Mouse (Mus musculus): Measurements from ENCODE around the gene Itga2. TPM values are rescaled to one million over a fixed set of nuclear protein-coding genes. Genes with fewer than 3 reads are reported as not detected.
A peak's percentile ranks its signal among the peaks of the same experiment; 100 is the strongest.

Gene Itga2
- polyA plus RNA-seq, 1 experiment from 2014 or later = 1.9 TPM

GRCm38 (mm10) chr13:114923331-114923730 is 8.6 kb downstream of the Itga2 start:
- Histone ChIP-seq H3K36me3 (ENCODE audit: control insufficient read depth, insufficient read depth) (no peaks in the 10 kb centered on the region), H3K4me2 (ENCODE audit: low read depth, low read length) (peak overlapping the region; percentile 4; the same call in 1 of the 2 replicates), H3K9me3 (replicated peaks; ENCODE audit: control insufficient read depth, low read length) (no peaks in the 10 kb centered on the region; the same call in 1 of the 2 replicates), H3K4me3 (ENCODE audit: low read length) (no peak overlapping the region), H3K27ac (ENCODE audit: low read length) (no peak overlapping the region; the same call in 1 of the 2 replicates), H3K4me1 (ENCODE audit: control insufficient read depth, insufficient read depth, low read length) (peaks cover 4% of the 10 kb centered on the region), H3K9ac (ENCODE audit: low read length) (no peak overlapping the region), H3K27me3 (ENCODE audit: control insufficient read depth, insufficient read depth, low read length) (no peaks in the 10 kb centered on the region)
- 46% methylated on average over 9 of the region's 9 CpGs for WGBS
- ATAC-seq (replicated peaks; ENCODE audit: extremely low read depth, insufficient read depth, low FRiP score) = no peak

- Histone ChIP-seq H3K27me3 (ENCODE audit: control insufficient read depth, insufficient read depth, low read length) (no peaks in the 10 kb centered on the region), H3K4me1 (ENCODE audit: control insufficient read depth, insufficient read depth, low read length) (peaks cover 8% of the 10 kb centered on the region), H3K36me3 (ENCODE audit: control insufficient read depth, insufficient read depth) (no peaks in the 10 kb centered on the region), H3K4me3 (ENCODE audit: low read length) (no peak overlapping the region), H3K27ac (ENCODE audit: low read length) (no peak overlapping the region), H3K9me3 (replicated peaks; ENCODE audit: control insufficient read depth, low read length) (no peaks in the 10 kb centered on the region; the same call in 1 of the 2 replicates), H3K4me2 (ENCODE audit: low read depth, low read length) (no peak overlapping the region), H3K9ac (ENCODE audit: low read length) (no peak overlapping the region)
- 56% methylated on average over 5 of the region's 5 CpGs for WGBS
- ATAC-seq (replicated peaks; ENCODE audit: extremely low read depth, insufficient read depth, low FRiP score) = peak; percentile 41; the same call in 1 of the 2 replicates
These were observed 16.1 kb downstream of the Itga2 start for GRCm38 (mm10) chr13:114915767-114916166.

- no peak for ATAC-seq (replicated peaks; ENCODE audit: extremely low read depth, insufficient read depth, low FRiP score)
- Histone ChIP-seq H3K9ac (ENCODE audit: low read length) (no peak overlapping the region), H3K27ac (ENCODE audit: low read length) (no peak overlapping the region), H3K27me3 (ENCODE audit: control insufficient read depth, insufficient read depth, low read length) (no peaks in the 10 kb centered on the region), H3K4me3 (ENCODE audit: low read length) (no peak overlapping the region), H3K4me1 (ENCODE audit: control insufficient read depth, insufficient read depth, low read length) (peaks cover 8% of the 10 kb centered on the region), H3K4me2 (ENCODE audit: low read depth, low read length) (no peak overlapping the region), H3K9me3 (replicated peaks; ENCODE audit: control insufficient read depth, low read length) (no peaks in the 10 kb centered on the region; the same call in 1 of the 2 replicates), H3K36me3 (ENCODE audit: control insufficient read depth, insufficient read depth) (no peaks in the 10 kb centered on the region)
- WGBS = 71% methylated on average over 4 of the region's 4 CpGs
These were observed 16.9 kb downstream of the Itga2 start for GRCm38 (mm10) chr13:114914963-114915362.

DNA sequence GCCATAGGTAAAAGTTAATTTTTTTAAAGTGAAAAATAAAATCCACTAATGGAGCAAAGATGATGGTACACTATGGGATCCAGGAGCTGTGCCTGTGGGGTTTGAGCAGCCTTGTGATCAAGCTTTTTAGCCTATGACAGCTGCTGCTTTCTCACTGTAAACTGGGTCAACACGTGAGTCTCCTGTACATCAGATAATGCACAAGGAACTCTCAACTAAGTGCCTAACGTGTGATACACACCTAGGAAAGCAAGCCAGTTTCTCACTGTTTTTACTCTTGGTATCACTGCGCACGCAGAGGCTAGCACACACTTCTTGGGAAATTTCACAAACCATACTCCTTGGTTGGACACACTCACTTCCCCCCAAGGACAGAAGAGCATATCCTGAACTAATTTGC is 17.3 kb downstream of the Itga2 start:
- no peak for ATAC-seq (replicated peaks; ENCODE audit: extremely low read depth, insufficient read depth, low FRiP score)
- Histone ChIP-seq H3K4me3 (ENCODE audit: low read length) (no peak overlapping the region), H3K36me3 (ENCODE audit: control insufficient read depth, insufficient read depth) (no peaks in the 10 kb centered on the region), H3K4me2 (ENCODE audit: low read depth, low read length) (no peak overlapping the region), H3K27me3 (ENCODE audit: control insufficient read depth, insufficient read depth, low read length) (no peaks in the 10 kb centered on the region), H3K27ac (ENCODE audit: low read length) (no peak overlapping the region), H3K4me1 (ENCODE audit: control insufficient read depth, insufficient read depth, low read length) (peaks cover 8% of the 10 kb centered on the region), H3K9me3 (replicated peaks; ENCODE audit: control insufficient read depth, low read length) (no peaks in the 10 kb centered on the region), H3K9ac (ENCODE audit: low read length) (no peak overlapping the region)
- WGBS = 76% methylated on average over 4 of the region's 4 CpGs

GRCm38 (mm10) chr13:114910629-114911028 is 21.3 kb downstream of the Itga2 start:
- H3K9me3 ChIP-seq (replicated peaks; ENCODE audit: control insufficient read depth, low read length) = no peaks in the 10 kb centered on the region
- no peak overlapping the region for H3K4me2 ChIP-seq (ENCODE audit: low read depth, low read length)
- no peaks in the 10 kb centered on the region for H3K27me3 ChIP-seq (ENCODE audit: control insufficient read depth, insufficient read depth, low read length)
- no peaks in the 10 kb centered on the region for H3K4me1 ChIP-seq (ENCODE audit: control insufficient read depth, insufficient read depth, low read length)
- 76% methylated on average over 9 of the region's 9 CpGs for WGBS
- no peak overlapping the region for H3K9ac ChIP-seq (ENCODE audit: low read length)
- no peaks in the 10 kb centered on the region for H3K36me3 ChIP-seq (ENCODE audit: control insufficient read depth, insufficient read depth)
- ATAC-seq (replicated peaks; ENCODE audit: extremely low read depth, insufficient read depth, low FRiP score) = no peak
- H3K27ac ChIP-seq (ENCODE audit: low read length) = no peak overlapping the region
- no peak overlapping the region for H3K4me3 ChIP-seq (ENCODE audit: low read length)

- WGBS = 85% methylated on average over 5 of the region's 5 CpGs
- Histone ChIP-seq H3K27me3 (ENCODE audit: control insufficient read depth, insufficient read depth, low read length) (no peaks in the 10 kb centered on the region), H3K9ac (ENCODE audit: low read length) (no peak overlapping the region), H3K4me1 (ENCODE audit: control insufficient read depth, insufficient read depth, low read length) (no peaks in the 10 kb centered on the region), H3K4me2 (ENCODE audit: low read depth, low read length) (no peak overlapping the region), H3K4me3 (ENCODE audit: low read length) (no peak overlapping the region), H3K27ac (ENCODE audit: low read length) (no peak overlapping the region), H3K36me3 (ENCODE audit: control insufficient read depth, insufficient read depth) (no peaks in the 10 kb centered on the region), H3K9me3 (replicated peaks; ENCODE audit: control insufficient read depth, low read length) (no peaks in the 10 kb centered on the region)
- no peak for ATAC-seq (replicated peaks; ENCODE audit: extremely low read depth, insufficient read depth, low FRiP score)
These were observed 22.4 kb downstream of the Itga2 start for GRCm38 (mm10) chr13:114909514-114909913.

GRCm38 (mm10) chr13:114907876-114908275 is 24.0 kb downstream of the Itga2 start:
- Histone ChIP-seq H3K9me3 (replicated peaks; ENCODE audit: control insufficient read depth, low read length) (no peaks in the 10 kb centered on the region), H3K36me3 (ENCODE audit: control insufficient read depth, insufficient read depth) (no peaks in the 10 kb centered on the region), H3K9ac (ENCODE audit: low read length) (no peak overlapping the region), H3K4me1 (ENCODE audit: control insufficient read depth, insufficient read depth, low read length) (no peaks in the 10 kb centered on the region), H3K4me3 (ENCODE audit: low read length) (no peak overlapping the region), H3K27me3 (ENCODE audit: control insufficient read depth, insufficient read depth, low read length) (no peaks in the 10 kb centered on the region), H3K27ac (ENCODE audit: low read length) (no peak overlapping the region), H3K4me2 (ENCODE audit: low read depth, low read length) (no peak overlapping the region)
- 72% methylated on average over 4 of the region's 4 CpGs for WGBS
- ATAC-seq (replicated peaks; ENCODE audit: extremely low read depth, insufficient read depth, low FRiP score) = no peak

DNA sequence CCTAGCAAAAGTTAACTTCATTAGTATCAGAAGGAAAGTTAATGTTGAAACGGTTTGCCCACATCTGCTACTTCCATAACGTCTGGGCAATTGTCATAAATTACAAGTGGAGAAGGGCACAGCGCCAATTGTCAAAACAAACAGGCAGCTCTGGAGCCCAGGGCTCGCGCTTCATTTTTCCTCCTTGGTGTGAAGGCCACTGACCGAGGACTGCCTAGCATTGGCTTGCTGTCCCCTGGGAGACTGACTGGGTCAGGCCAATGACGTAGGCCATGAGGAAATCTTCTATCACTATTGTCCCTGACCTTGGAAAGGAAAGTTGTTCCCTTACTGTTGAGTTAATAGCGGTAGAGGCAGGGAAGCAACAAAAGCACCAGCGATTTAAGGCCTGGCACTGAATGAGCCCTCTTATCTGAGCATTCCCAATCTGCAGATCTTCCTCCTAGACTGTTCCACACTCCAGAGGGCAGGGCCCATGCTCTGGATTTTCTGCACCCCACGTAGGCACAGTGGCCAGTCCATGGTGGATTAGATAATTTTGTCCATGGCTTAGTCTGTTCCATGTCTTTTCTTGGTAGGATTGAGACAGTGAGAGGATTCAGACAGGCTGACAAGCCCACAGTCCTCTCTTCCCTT is 35.0 kb downstream of the Itga2 start:
- Histone ChIP-seq H3K9ac (ENCODE audit: low read length) (no peak overlapping the region), H3K4me1 (ENCODE audit: control insufficient read depth, insufficient read depth, low read length) (peaks cover 14% of the 10 kb centered on the region), H3K9me3 (replicated peaks; ENCODE audit: control insufficient read depth, low read length) (no peaks in the 10 kb centered on the region), H3K27me3 (ENCODE audit: control insufficient read depth, insufficient read depth, low read length) (no peaks in the 10 kb centered on the region), H3K27ac (ENCODE audit: low read length) (peak overlapping the region; percentile 74), H3K36me3 (ENCODE audit: control insufficient read depth, insufficient read depth) (no peaks in the 10 kb centered on the region), H3K4me3 (ENCODE audit: low read length) (no peak overlapping the region), H3K4me2 (ENCODE audit: low read depth, low read length) (no peak overlapping the region)
- 41% methylated on average over 10 of the region's 10 CpGs for WGBS
- ATAC-seq (replicated peaks; ENCODE audit: extremely low read depth, insufficient read depth, low FRiP score) = peak; percentile 80

DNA sequence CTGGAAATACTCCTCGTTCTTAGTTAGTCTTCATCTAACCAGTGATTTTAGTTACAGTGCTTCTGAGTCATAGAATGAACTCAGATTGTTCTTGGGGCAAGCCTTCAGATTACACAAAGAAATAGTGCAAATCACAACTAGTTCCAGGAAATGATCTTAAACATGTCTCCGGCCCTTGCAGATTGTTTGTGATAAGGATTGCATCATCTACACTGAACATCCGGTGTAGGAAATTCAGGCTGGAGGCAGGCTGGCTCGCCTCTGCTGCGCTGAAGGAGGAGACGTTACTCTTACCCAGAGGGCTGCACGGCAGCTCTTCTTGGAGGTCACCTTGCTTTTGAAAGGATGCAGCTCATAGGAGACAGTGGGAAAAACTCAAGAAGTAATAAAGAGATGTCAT is 36.0 kb downstream of the Itga2 start:
- WGBS = 46% methylated on average over 7 of the region's 7 CpGs
- no peak overlapping the region for H3K4me3 ChIP-seq (ENCODE audit: low read length)
- ATAC-seq (replicated peaks; ENCODE audit: extremely low read depth, insufficient read depth, low FRiP score) = peak; percentile 65; the same call in 1 of the 2 replicates
- no peak overlapping the region for H3K9ac ChIP-seq (ENCODE audit: low read length)
- H3K4me2 ChIP-seq (ENCODE audit: low read depth, low read length) = no peak overlapping the region
- H3K27ac ChIP-seq (ENCODE audit: low read length) = no peak overlapping the region
- no peaks in the 10 kb centered on the region for H3K36me3 ChIP-seq (ENCODE audit: control insufficient read depth, insufficient read depth)
- H3K4me1 ChIP-seq (ENCODE audit: control insufficient read depth, insufficient read depth, low read length) = peaks cover 17% of the 10 kb centered on the region
- no peaks in the 10 kb centered on the region for H3K9me3 ChIP-seq (replicated peaks; ENCODE audit: control insufficient read depth, low read length)
- H3K27me3 ChIP-seq (ENCODE audit: control insufficient read depth, insufficient read depth, low read length) = no peaks in the 10 kb centered on the region

Measured in heart, embryonic 16.5 days (tissue).